Mouse (Mus musculus) brain, adult 2 months (tissue): ENCODE data around the gene Rcc2.

Experiments used
- DNase-seq: peaks from one replicate; pipeline ENCODE4 v3.0.0; 2011; ENCODE audit warnings: low read depth, low spot score

Gene Rcc2

GRCm38 (mm10) chr4:140753366-140753765, 53.0 kb downstream of the Rcc2 start:
- no peak for DNase-seq

- DNase-seq = no peak
Observed at GRCm38 (mm10) chr4:140755811-140756210, 55.5 kb downstream of the Rcc2 start.

GRCm38 (mm10) chr4:140761601-140762000, 61.3 kb downstream of the Rcc2 start:
- peak; percentile 16 for DNase-seq

- peak; percentile 20 for DNase-seq
Observed at GRCm38 (mm10) chr4:140763158-140763557, 62.8 kb downstream of the Rcc2 start.

GRCm38 (mm10) chr4:140765936-140766335, 65.6 kb downstream of the Rcc2 start:
- DNase-seq = no peak

- no peak for DNase-seq
Observed at GRCm38 (mm10) chr4:140768973-140769372, 68.6 kb downstream of the Rcc2 start.

GRCm38 (mm10) chr4:140770433-140770832, 70.1 kb downstream of the Rcc2 start:
- no peak for DNase-seq

GRCm38 (mm10) chr4:140771091-140771490, 70.8 kb downstream of the Rcc2 start:
- DNase-seq = no peak
